Mouse (Mus musculus) liver, postnatal 0 days (tissue): ENCODE results near the gene Ly9.

Experiments used
- CTCF ChIP-seq: sonication (generic); IDR thresholded peaks from 2 replicates; pipeline ENCODE4 v1.5.1; 2016; ENCODE audit warnings: antibody characterized with exemption, low read depth
- EP300 ChIP-seq: IDR thresholded peaks from 2 replicates; pipeline ENCODE4 v1.6.1; 2016; ENCODE audit warnings: antibody characterized with exemption, low read depth, mild to moderate bottlenecking

- TF ChIP-seq CTCF (no peak), EP300 (no peak)
Measured at GRCm38 (mm10) chr1:171558898-171559297, 48.3 kb downstream of the Ly9 start, which contains the start of gene Cd244a.
